Mouse (Mus musculus): Measurements from ENCODE around the gene Plcl2. TPM values are rescaled to one million over a fixed set of nuclear protein-coding genes. Genes with fewer than 3 reads are reported as not detected.

The Plcl2 gene
- polyA plus RNA-seq, 1 experiment from 2014 or later: 9.0 TPM

DNA sequence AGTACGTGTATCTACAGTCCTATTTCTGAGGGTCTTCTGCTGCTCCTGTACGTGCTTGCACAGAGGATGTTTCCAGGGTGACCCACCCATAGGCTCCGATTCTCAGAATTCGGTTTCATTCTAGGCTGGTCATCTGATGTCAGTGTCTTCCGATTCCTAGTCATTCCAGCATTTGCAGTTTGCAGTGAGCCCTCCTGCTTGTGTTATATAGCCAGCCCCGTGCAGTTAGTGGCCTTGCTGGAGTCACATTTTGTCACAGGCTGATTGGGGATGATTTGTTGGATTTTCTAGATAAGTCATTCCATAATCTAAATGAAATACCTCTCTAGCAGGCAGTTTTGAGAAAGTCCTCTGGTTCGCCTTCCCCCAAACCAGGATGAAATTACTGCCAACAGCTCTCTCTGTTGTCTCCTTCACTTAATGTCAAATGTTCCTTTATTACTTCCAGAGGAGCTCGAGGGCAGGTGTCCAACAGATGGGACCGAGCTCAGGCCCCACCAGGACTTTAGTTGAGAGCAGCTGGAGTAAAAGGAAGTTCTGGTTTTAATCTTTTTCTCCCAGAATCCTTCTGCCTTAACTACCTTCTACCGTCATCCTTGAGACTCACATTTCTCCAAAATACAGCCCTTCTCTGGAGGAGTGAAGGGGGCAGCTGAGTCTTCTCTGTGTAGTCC lies 13.8 kb upstream of the Plcl2 start:
- DNase-seq (ENCODE audit: low spot score) (peak; percentile 26), ATAC-seq (ENCODE audit: insufficient read depth, low FRiP score, low TSS enrichment) (no peak)
- H3K9me3 ChIP-seq (ENCODE audit: control insufficient read depth, low read length): no peaks in the 10 kb centered on the region
- no peak overlapping the region for H3K27ac ChIP-seq (ENCODE audit: low read depth, low read length)
- 65% methylated on average over 10 of the region's 10 CpGs for WGBS
- H3K27me3 ChIP-seq (ENCODE audit: control insufficient read depth, insufficient read depth, low read length): no peaks in the 10 kb centered on the region
- no peaks in the 10 kb centered on the region for H3K4me1 ChIP-seq (ENCODE audit: control insufficient read depth, insufficient read depth, low read length)
- no peak overlapping the region for H3K4me3 ChIP-seq (ENCODE audit: low read depth, low read length)
- no peaks in the 10 kb centered on the region for H3K36me3 ChIP-seq (ENCODE audit: control insufficient read depth, insufficient read depth, low read length)
- H3K9ac ChIP-seq (ENCODE audit: low read length): no peak overlapping the region
- no peak overlapping the region for H3K4me2 ChIP-seq (ENCODE audit: low read depth)

DNA sequence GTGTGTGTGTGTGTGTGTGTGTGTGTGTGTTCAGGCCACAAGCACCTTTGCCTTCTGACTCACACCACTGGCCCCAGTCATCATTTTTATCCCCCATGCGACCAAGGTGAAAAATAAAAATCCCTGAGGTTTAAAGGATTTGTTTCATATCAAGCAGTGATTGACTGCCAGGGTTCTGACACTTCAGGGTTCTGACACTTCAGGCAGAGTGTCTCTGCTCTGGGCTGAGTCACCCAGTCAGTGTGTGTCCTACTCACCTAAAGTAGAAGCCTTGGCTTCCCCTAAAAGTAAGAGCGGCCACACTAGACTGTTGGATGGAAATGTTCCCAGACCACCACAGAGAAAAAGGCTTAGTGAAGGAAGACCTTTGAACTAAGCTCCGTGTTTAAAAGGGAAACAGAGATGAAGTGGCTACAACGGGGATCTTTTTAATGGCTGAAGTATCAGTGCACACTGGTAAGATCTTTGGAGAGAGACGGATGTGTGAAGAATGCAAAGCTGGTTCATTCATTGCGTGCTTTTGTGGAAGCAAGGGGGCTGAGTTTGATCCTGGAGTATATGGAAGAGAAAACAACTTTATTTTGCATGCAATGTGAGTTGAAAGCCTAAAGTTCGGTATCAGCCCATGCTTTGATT lies 11.0 kb upstream of the Plcl2 start:
- Histone ChIP-seq H3K4me3 (ENCODE audit: low read depth, low read length) (no peak overlapping the region), H3K27ac (ENCODE audit: low read depth, low read length) (no peak overlapping the region), H3K9ac (ENCODE audit: low read length) (no peak overlapping the region), H3K4me1 (ENCODE audit: control insufficient read depth, insufficient read depth, low read length) (no peaks in the 10 kb centered on the region), H3K9me3 (ENCODE audit: control insufficient read depth, low read length) (no peaks in the 10 kb centered on the region), H3K4me2 (ENCODE audit: low read depth) (no peak overlapping the region), H3K27me3 (ENCODE audit: control insufficient read depth, insufficient read depth, low read length) (no peaks in the 10 kb centered on the region), H3K36me3 (ENCODE audit: control insufficient read depth, insufficient read depth, low read length) (no peaks in the 10 kb centered on the region)
- DNase-seq (ENCODE audit: low spot score) (no peak), ATAC-seq (ENCODE audit: insufficient read depth, low FRiP score, low TSS enrichment) (no peak)
- 38% methylated on average over 7 of the region's 7 CpGs for WGBS

DNA sequence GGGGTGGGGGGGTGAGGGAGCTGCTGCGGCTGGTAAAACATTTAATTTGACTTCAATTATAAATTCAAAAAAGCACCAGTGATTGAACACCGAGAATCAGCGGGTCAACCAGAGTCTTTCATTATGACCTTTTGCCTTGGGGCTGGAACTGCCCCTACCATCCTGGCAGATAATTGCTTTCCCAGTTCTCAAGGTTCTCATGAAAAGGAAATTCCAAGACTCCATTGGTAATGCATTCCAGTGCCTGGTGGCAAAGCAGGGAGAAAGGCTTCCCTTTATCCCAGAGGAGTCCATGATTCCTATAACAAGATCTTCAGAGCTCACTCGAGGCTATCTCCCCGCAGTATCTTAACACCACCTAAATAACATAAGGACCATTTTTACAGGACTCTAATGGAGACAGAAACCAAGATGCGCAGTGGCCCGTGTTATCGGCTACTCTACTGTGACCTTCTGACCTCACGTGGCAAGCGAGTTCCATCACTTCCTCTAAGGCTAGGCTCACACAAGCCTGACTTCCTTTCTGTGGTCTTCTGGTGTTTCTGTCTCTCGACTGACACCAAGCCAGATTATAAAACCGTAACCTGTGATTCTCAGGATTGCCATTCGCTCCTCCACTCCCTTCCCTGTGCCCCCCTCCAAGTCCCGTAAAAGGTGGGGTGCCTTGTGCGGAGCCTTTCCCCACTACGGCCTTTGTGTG lies 10.0 kb upstream of the Plcl2 start:
- no peaks in the 10 kb centered on the region for H3K36me3 ChIP-seq (ENCODE audit: control insufficient read depth, insufficient read depth, low read length)
- no peaks in the 10 kb centered on the region for H3K27me3 ChIP-seq (ENCODE audit: control insufficient read depth, insufficient read depth, low read length)
- no peaks in the 10 kb centered on the region for H3K9me3 ChIP-seq (ENCODE audit: control insufficient read depth, low read length)
- ATAC-seq (ENCODE audit: insufficient read depth, low FRiP score, low TSS enrichment) (no peak), DNase-seq (ENCODE audit: low spot score) (no peak)
- no peaks in the 10 kb centered on the region for H3K4me1 ChIP-seq (ENCODE audit: control insufficient read depth, insufficient read depth, low read length)
- no peak overlapping the region for H3K4me3 ChIP-seq (ENCODE audit: low read depth, low read length)
- no peak overlapping the region for H3K4me2 ChIP-seq (ENCODE audit: low read depth)
- H3K27ac ChIP-seq (ENCODE audit: low read depth, low read length): no peak overlapping the region
- 65% methylated on average over 16 of the region's 16 CpGs for WGBS
- H3K9ac ChIP-seq (ENCODE audit: low read length): no peak overlapping the region

DNA sequence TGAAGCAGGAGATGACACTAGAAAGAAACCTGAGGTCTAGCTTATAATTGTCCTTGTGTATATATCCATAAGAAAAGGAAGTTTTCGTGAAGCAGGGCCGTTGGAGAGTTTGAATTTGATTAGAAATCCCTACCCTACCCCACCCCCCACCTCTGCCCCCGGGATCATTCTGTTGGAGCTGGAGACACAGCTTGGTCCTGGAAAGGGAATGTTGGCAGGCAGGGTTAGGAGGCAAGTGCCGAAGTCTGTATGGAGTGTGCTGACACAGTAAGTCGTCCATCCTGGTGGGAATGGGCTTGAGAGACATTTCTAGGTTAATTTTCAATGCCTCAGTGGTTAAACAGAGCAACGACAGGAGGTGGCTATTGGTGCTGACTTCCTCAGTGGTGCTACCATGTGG lies 8.4 kb upstream of the Plcl2 start:
- no peaks in the 10 kb centered on the region for H3K27me3 ChIP-seq (ENCODE audit: control insufficient read depth, insufficient read depth, low read length)
- H3K4me3 ChIP-seq (ENCODE audit: low read depth, low read length): no peak overlapping the region
- H3K4me1 ChIP-seq (ENCODE audit: control insufficient read depth, insufficient read depth, low read length): no peaks in the 10 kb centered on the region
- H3K9me3 ChIP-seq (ENCODE audit: control insufficient read depth, low read length): no peaks in the 10 kb centered on the region
- 82% methylated on average over 6 of the region's 6 CpGs for WGBS
- H3K9ac ChIP-seq (ENCODE audit: low read length): no peak overlapping the region
- DNase-seq (ENCODE audit: low spot score): no peak
- no peak overlapping the region for H3K27ac ChIP-seq (ENCODE audit: low read depth, low read length)
- no peak for ATAC-seq (ENCODE audit: insufficient read depth, low FRiP score, low TSS enrichment)
- no peak overlapping the region for H3K4me2 ChIP-seq (ENCODE audit: low read depth)
- no peaks in the 10 kb centered on the region for H3K36me3 ChIP-seq (ENCODE audit: control insufficient read depth, insufficient read depth, low read length)

DNA sequence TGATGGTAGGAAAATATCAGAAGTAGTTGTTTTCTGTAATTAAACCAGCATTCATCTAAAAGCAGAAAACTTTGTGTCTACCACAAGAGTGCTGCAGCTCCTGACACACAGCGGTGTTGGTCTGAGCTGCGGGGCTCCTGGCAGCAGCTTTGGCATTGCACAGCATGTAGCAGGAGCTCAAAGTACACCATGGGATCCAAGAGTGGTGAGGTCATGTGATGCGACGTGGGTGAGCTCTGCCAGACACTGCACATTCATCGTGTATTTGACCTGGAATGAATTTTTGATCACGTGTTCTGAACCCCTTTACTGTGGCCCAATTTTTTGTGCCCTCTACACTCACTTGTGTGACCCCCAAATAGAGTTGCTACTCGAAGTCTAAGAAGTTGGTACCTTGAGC lies 6.1 kb upstream of the Plcl2 start:
- no peaks in the 10 kb centered on the region for H3K9me3 ChIP-seq (ENCODE audit: control insufficient read depth, low read length)
- H3K36me3 ChIP-seq (ENCODE audit: control insufficient read depth, insufficient read depth, low read length): no peaks in the 10 kb centered on the region
- WGBS: 85% methylated on average over 7 of the region's 7 CpGs
- H3K9ac ChIP-seq (ENCODE audit: low read length): no peak overlapping the region
- no peak overlapping the region for H3K27ac ChIP-seq (ENCODE audit: low read depth, low read length)
- no peak overlapping the region for H3K4me3 ChIP-seq (ENCODE audit: low read depth, low read length)
- H3K4me2 ChIP-seq (ENCODE audit: low read depth): no peak overlapping the region
- ATAC-seq (ENCODE audit: insufficient read depth, low FRiP score, low TSS enrichment) (no peak), DNase-seq (ENCODE audit: low spot score) (no peak)
- no peaks in the 10 kb centered on the region for H3K4me1 ChIP-seq (ENCODE audit: control insufficient read depth, insufficient read depth, low read length)
- no peaks in the 10 kb centered on the region for H3K27me3 ChIP-seq (ENCODE audit: control insufficient read depth, insufficient read depth, low read length)

DNA sequence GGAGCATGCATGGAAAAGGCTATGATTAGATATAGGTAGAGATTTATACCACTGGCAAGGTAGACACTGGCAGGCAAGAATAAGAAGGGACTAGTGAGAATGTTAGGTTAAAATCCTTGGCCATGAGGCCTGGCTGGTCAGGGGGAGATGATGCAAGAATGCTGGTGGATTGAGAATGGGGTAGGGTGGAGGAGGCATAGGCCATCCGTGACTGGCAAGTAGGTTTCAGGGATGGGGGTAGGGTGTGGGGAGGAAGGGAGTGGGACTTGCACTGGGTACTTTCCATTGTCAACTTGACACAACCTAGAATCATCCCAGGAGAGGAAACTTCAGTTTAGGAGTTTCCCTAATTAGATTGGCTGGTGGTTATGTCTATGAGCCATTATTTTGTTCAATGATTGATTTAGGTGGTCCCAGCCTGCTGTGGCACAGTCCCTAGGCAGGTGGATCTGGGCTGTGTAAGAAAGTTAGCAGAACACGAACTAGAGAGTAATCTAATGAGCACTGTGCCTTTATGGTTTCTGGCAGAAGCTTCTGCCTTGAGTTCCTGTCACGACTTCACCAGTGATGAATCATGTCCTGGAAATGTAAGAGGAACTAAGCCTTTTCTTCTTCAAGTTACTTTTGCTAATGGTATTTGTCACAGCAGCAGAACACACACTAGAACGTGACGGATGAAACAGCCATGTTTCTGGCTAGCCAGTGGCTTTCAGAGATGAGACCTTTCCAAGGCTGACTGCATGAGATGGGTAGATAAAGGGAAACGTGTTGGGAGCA lies 4.9 kb upstream of the Plcl2 start:
- DNase-seq (ENCODE audit: low spot score): no peak
- WGBS: 80% methylated on average over 6 of the region's 6 CpGs
- H3K9ac ChIP-seq (ENCODE audit: low read length): no peak overlapping the region

DNA sequence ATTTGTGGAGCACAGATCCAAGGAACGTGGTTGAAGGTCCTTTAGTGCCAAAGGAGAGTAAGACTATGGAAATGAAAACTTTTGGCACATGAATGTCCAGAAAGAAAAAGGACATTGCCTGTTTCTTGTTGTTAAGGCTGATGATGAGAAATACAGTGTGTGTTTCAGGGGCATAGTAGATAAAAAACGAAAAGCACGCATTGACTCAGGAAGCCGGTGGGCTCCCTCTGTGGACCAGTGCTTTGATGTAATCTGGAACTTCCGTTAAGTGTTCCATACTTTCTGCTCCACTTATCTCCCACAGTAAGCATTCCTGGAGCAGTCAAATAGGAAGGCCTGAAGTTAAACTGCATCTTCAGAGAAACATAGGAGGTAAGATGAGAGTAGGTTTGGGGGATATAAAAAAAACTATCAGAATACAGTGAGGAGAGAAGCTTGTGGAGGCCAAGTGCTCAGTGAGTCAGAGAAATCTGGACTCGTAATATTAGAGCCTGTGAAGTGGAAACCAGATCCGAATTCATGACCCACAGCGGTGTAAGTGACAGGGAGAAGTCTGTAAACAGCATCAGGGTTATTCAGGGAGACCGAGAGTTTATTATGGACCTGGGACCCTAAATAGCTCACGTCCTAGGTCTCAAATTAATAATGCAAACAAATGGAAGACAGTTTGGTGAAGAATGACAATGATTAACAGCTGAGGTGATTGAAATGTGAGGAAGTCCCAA lies 3.1 kb upstream of the Plcl2 start:
- no peak overlapping the region for H3K4me2 ChIP-seq (ENCODE audit: low read depth)

More for the DNA sequence above, 4.9 kb upstream of the Plcl2 start:
- Histone ChIP-seq H3K4me1 (ENCODE audit: control insufficient read depth, insufficient read depth, low read length) (no peaks in the 10 kb centered on the region; the same call in 1 of the 2 replicates), H3K9me3 (ENCODE audit: control insufficient read depth, low read length) (no peaks in the 10 kb centered on the region), H3K4me2 (ENCODE audit: low read depth) (no peak overlapping the region), H3K27ac (ENCODE audit: low read depth, low read length) (no peak overlapping the region), H3K36me3 (ENCODE audit: control insufficient read depth, insufficient read depth, low read length) (no peaks in the 10 kb centered on the region), H3K4me3 (ENCODE audit: low read depth, low read length) (no peak overlapping the region), H3K27me3 (ENCODE audit: control insufficient read depth, insufficient read depth, low read length) (no peaks in the 10 kb centered on the region)
- ATAC-seq (ENCODE audit: insufficient read depth, low FRiP score, low TSS enrichment): no peak

DNA sequence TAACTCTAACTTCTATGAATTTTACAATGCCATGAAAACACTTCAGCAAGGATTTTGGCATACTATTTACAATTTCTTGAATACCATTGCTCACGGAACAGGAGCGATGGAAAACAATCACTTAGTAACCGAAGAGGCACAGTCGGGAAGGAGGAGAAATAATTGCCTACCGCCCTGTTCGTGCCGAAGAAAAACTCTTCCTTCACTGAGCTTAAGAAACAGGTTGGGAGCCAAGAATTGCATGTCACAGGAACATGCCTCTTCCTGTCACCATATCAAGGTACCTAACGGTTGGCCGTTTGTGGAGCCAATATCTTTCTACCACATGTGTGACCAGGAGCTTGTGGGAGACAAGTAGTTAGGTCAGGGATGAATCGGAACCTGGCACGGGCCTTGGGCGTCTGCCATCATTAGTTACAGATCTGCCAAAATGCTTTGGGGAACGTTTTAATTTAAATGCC lies 2.3 kb upstream of the Plcl2 start:
- H3K9me3 ChIP-seq (ENCODE audit: control insufficient read depth, low read length): no peaks in the 10 kb centered on the region
- no peak overlapping the region for H3K4me2 ChIP-seq (ENCODE audit: low read depth)
- ATAC-seq (ENCODE audit: insufficient read depth, low FRiP score, low TSS enrichment): no peak
- 87% methylated on average over 13 of the region's 13 CpGs for WGBS
- DNase-seq (ENCODE audit: low spot score): no peak
- H3K4me1 ChIP-seq (ENCODE audit: control insufficient read depth, insufficient read depth, low read length): peaks cover 5% of the 10 kb centered on the region
- H3K9ac ChIP-seq (ENCODE audit: low read length): no peak overlapping the region
- H3K4me3 ChIP-seq (ENCODE audit: low read depth, low read length): no peak overlapping the region
- H3K27ac ChIP-seq (ENCODE audit: low read depth, low read length): no peak overlapping the region
- H3K36me3 ChIP-seq (ENCODE audit: control insufficient read depth, insufficient read depth, low read length): no peaks in the 10 kb centered on the region
- H3K27me3 ChIP-seq (ENCODE audit: control insufficient read depth, insufficient read depth, low read length): no peaks in the 10 kb centered on the region

More for the DNA sequence above, 3.1 kb upstream of the Plcl2 start:
- WGBS: 76% methylated on average over 10 of the region's 10 CpGs
- ATAC-seq (ENCODE audit: insufficient read depth, low FRiP score, low TSS enrichment): no peak
- Histone ChIP-seq H3K27me3 (ENCODE audit: control insufficient read depth, insufficient read depth, low read length) (no peaks in the 10 kb centered on the region), H3K27ac (ENCODE audit: low read depth, low read length) (no peak overlapping the region), H3K4me3 (ENCODE audit: low read depth, low read length) (no peak overlapping the region), H3K9ac (ENCODE audit: low read length) (no peak overlapping the region), H3K9me3 (ENCODE audit: control insufficient read depth, low read length) (no peaks in the 10 kb centered on the region), H3K36me3 (ENCODE audit: control insufficient read depth, insufficient read depth, low read length) (no peaks in the 10 kb centered on the region), H3K4me1 (ENCODE audit: control insufficient read depth, insufficient read depth, low read length) (peaks cover 5% of the 10 kb centered on the region)
- DNase-seq (ENCODE audit: low spot score): no peak
